Mouse (Mus musculus) spleen, embryonic (tissue): ENCODE results near the gene Reg1.
"Not testable (repeated sequence)": the region's sequence is repeated elsewhere in the genome, so short reads cannot be mapped to it uniquely, and the experiment has no call there.

ENCODE experiments used
- CTCF ChIA-PET: fragments of 350-600 bp; sonication (Branson Sonifier 250); formaldehyde crosslinking; loops from one replicate; lab custom pipeline; 2022; lab: Charles Lee

The Reg1 gene

GRCm38 (mm10) chr6:78422411-78422810, at the start of gene Reg1:
Gene Reg1, plus strand, starts transcription at chr6:78422711.
- CTCF ChIA-PET, result not testable (repeated sequence)

GRCm38 (mm10) chr6:78378765-78379164, 43.7 kb upstream of the Reg1 start, which contains the start of gene Reg3d:
Gene Reg3d, minus strand, starts transcription at chr6:78378865.
- CTCF ChIA-PET, result no interaction called here

GRCm38 (mm10) chr6:78380409-78380808, 42.1 kb upstream of the Reg1 start, which contains the start of gene Reg3a:
Gene Reg3a, plus strand, starts transcription at chr6:78380709.
- CTCF ChIA-PET, result no interaction called here

- CTCF ChIA-PET, result no interaction called here
Measured at GRCm38 (mm10) chr6:78385609-78386008, 36.9 kb upstream of the Reg1 start.

- CTCF ChIA-PET, result not testable (repeated sequence)
Measured at GRCm38 (mm10) chr6:78395323-78395722, 27.2 kb upstream of the Reg1 start, which contains the start of gene Reg2. Gene Reg2, plus strand, starts transcription at chr6:78395623.

GRCm38 (mm10) chr6:78425497-78425896, 3.0 kb downstream of the Reg1 start:
- CTCF ChIA-PET, result no interaction called here

- CTCF ChIA-PET, result no interaction called here
Measured at GRCm38 (mm10) chr6:78447202-78447601, 24.7 kb downstream of the Reg1 start.

GRCm38 (mm10) chr6:78448409-78448808, 25.9 kb downstream of the Reg1 start:
- CTCF ChIA-PET, result no interaction called here

GRCm38 (mm10) chr6:78452804-78453203, 30.3 kb downstream of the Reg1 start:
- CTCF ChIA-PET, result no interaction called here

- CTCF ChIA-PET, result no interaction called here
Measured at GRCm38 (mm10) chr6:78460191-78460825, 37.8 kb downstream of the Reg1 start.

- CTCF ChIA-PET, result no interaction called here
Measured at GRCm38 (mm10) chr6:78462360-78462759, 39.8 kb downstream of the Reg1 start.

GRCm38 (mm10) chr6:78463266-78463665, 40.8 kb downstream of the Reg1 start:
- CTCF ChIA-PET, result no interaction called here

GRCm38 (mm10) chr6:78468772-78469171, 46.3 kb downstream of the Reg1 start, which contains the start of gene Reg3g:
Gene Reg3g, minus strand, starts transcription at chr6:78468872.
- CTCF ChIA-PET, result no interaction called here

GRCm38 (mm10) chr6:78469287-78469686, 46.8 kb downstream of the Reg1 start:
- CTCF ChIA-PET, result no interaction called here
